Mouse (Mus musculus) c-Kit-positive CD71-negative TER-119-negative erythroid progenitor cells, embryonic 14.5 days (primary cell): Measurements from ENCODE around the gene Zkscan4.
"Not testable (repeated sequence)": the region's sequence is repeated elsewhere in the genome, so short reads cannot be mapped to it uniquely, and the experiment has no call there.

Experiments
- DNase-seq: peaks from one replicate; pipeline ENCODE4 v3.0.0-alpha.2; 2013; ENCODE audit warnings: low read depth

Gene Zkscan4

DNA sequence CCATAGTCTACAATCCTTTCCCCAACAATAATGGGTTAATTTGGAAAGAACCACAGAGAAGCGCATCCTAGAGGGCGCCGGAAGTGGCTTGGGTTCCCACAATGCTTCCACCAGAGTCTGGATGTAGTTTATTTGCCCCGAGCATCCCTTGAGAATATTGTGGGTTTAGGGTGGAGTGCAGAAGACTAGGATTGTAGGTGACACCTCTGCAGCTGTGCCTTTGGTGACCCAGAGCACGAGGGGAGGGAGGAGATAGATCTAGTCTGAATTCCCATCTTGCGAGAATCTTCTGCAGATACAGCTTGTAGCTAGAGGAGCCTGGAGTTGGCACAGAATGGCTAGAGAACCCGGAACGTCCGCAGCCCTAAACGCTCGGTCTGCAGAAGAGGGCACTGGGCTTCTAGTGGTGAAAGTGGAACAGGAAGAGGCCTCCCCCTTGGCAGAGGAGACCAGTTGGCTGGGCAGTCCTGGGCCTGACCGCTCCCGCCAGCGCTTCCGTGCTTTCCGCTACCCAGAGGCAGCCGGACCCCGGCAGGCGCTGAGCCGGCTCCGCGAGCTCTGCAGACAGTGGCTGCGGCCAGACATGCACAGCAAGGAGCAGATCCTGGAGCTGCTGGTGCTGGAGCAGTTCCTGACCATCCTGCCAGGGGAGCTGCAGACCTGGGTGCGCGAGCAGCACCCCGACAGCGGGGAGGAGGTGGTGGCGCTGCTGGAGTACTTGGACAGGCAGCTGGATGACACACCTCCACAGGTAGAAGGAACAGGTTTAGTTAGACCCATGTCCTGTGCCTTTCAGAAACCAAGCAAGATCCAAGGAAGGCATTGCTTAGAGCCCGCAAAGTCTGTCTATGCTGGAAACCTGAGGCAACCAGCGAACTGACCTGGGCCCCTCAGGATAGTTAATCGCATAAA lies at the start of gene Zkscan4, which contains the start of gene Gm10065:
Gene Zkscan4, plus strand, starts transcription at position 149 of the 912 bp plus-strand sequence.
Gene Gm10065, minus strand, starts transcription at position 683 of the 912 bp plus-strand sequence.
- DNase-seq, result not testable (repeated sequence)

DNA sequence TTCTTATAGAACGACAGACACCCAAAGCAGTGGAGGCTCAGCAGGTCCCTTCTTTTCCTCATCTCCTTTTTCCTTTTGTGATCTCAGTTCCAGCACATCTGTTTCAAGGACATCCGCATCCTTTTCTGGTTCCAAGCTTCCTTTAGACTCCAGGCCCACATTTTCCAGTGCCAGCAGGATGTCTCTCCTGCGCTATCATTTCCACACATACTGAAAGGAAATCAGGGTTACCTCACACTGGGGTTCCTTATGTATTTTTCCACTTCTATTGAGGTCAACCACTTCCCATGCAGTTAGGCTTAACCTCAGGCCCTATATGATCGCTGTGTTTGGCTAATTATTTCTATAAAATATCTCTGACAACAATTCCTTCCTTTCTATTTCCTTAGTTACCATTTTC lies 43.2 kb upstream of the Zkscan4 start:
- DNase-seq, result no peak

- peak; percentile 49 for DNase-seq
Measured at GRCm38 (mm10) chr13:21440503-21441206, 38.1 kb upstream of the Zkscan4 start, which contains the start of gene Pgbd1. Pgbd1 (minus strand) TSS chr13:21441058.

DNA sequence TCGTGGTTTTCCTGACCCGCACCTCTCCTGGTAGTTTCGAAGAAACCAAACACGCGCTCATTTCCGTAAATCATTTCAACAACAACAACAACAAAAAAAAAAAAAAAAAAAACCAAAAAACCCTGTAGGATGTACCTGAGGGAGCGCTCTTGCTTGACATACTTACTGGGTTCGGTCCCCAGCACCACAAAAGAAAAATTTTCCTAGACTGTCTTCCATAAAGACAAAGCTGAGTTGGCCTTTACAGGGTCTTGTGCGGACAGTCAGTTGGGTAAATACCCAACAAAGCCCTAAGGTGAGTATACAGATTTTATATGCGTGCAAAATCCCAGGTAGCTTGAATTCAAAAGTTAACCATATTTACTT lies 37.5 kb upstream of the Zkscan4 start:
- DNase-seq, result no peak

- DNase-seq, result no peak
Measured at GRCm38 (mm10) chr13:21446796-21447195, 31.9 kb upstream of the Zkscan4 start.

GRCm38 (mm10) chr13:21447856-21448614 lies 30.7 kb upstream of the Zkscan4 start:
- no peak for DNase-seq

GRCm38 (mm10) chr13:21453042-21453441 lies 25.7 kb upstream of the Zkscan4 start:
- DNase-seq, result no peak

DNA sequence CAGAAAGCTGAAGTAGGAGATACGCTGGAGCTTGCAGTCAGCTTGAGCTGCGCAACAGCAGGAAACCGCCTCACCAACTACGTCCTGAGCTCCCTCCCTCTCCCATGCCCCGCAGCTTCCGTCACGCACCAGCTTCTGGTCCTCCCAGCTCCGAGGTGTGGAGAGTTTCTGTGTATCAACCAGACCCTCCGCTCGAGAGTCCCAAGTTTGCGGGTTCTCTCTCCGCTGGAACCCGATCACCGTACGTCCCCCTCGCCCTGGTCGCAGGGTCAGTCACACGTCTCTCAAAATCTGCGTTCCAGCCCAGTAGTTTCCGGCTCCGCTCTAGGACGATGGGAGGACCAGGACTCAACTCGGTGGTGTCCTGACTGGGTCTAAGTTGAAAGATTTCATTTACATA lies 25.3 kb upstream of the Zkscan4 start, which contains the start of gene Zscan26:
Gene Zscan26, minus strand, starts transcription at position 282 of the 400 bp plus-strand sequence.
- peak; percentile 69 for DNase-seq

DNA sequence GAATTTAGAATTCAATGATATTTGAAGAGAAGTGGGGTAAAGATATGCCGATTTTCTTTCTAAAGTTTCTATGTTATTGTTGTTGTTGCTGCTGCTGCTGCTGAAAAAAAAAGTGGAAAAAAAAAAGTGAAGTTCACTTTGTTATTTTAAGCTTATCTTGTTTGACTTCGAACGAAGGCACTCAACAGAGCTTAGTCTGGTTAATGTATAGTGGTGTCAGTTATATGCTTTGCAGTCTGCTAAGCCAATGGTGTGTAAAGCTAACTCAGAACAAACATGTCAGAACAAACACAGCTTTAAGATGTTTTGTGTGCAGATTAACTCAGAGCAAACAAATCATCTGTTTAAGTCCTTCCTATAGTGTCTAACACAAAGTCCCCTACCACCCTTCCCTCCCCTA lies 24.6 kb upstream of the Zkscan4 start:
- no peak for DNase-seq

DNA sequence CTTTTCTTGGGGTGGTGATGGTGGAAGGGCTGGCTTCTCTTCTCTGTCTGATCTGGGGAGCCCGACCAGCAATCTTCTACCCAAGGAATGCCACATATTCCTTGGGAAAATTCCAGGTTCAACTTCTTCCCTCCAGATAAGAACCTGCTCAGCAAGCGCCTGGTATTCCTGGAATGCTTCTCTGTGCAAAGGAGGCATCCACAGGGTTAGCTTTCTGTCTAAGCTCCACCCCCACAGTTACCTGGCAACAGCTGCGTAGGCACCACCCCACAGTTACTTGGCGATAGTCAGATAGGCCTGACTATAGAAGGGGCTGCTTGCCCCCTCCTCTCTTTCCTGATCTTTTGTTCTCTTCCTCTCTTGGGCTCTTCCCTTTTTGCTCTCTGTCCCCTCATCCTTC lies 22.4 kb upstream of the Zkscan4 start:
- no peak for DNase-seq

- DNase-seq, result not testable (repeated sequence)
Measured at GRCm38 (mm10) chr13:21462516-21462915, 16.2 kb upstream of the Zkscan4 start.

DNA sequence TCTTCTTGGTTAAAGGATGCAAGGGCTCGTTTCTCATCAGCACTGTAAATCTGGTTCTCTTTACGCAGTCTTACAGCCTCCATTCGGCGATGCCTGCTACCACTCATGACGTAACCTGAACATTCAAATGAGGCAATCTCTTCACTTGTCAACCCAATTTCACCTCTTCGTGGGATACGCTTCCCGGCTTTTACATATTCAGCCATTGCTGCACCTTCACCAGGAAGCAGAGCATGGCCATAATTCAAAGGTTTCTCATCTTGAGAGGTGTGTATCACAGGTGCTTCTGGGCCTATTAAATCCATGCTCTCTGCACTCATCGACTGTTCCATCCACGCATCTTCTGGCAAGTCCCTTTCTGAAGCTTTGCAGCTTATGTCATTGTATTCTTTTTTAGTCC lies 11.4 kb upstream of the Zkscan4 start:
- no peak for DNase-seq

GRCm38 (mm10) chr13:21468061-21469019 lies 10.4 kb upstream of the Zkscan4 start, which contains the start of gene Nkapl:
Nkapl (minus strand) TSS chr13:21468509.
- DNase-seq, result peak; percentile 80

- DNase-seq, result no peak
Measured at GRCm38 (mm10) chr13:21469097-21469496, 9.6 kb upstream of the Zkscan4 start.

- no peak for DNase-seq
Measured at GRCm38 (mm10) chr13:21472427-21472826, 6.3 kb upstream of the Zkscan4 start.

GRCm38 (mm10) chr13:21486881-21487280 lies 8.2 kb downstream of the Zkscan4 start:
- no peak for DNase-seq

- DNase-seq, result no peak
Measured at GRCm38 (mm10) chr13:21492847-21493246, 14.1 kb downstream of the Zkscan4 start.

DNA sequence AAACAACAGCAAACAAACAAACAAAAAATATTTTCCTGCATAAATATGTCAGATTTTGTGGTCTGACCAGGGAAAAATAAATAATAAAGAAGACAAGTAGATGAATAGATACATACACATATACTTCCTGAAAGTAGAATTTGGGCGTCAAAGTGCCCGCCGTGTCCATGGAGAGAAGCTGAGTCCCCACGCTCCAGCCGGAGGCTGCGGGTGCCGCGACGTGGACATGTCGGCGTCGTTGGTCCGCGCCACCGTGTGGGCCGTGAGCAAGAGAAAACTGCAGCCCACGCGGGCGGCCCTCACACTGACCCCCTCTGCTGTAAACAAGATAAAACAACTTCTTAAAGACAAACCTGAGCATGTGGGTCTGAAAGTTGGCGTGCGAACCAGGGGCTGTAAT lies 16.4 kb downstream of the Zkscan4 start, which contains the start of gene AK157302:
Gene AK157302, plus strand, starts transcription at position 144 of the 400 bp plus-strand sequence.
- DNase-seq, result no peak

DNA sequence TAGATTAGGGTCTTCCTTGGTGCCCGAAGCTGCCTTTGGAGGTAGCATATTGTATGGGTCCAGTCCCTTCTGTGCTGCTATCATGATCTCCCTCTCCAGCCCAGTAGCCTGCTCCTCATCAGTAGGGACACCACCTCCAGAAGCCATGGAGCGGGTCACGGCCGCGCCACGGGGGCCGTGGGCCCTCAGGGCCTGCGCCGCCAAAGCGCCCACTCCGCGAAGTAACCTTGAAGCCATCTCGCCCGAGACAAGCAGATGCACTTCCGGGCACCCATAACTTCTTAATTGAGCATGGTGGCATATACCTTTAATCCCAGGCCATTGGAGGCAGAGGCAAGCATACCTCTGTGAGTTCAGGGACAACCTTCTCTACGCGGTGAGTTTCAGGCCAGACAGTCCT lies 22.5 kb downstream of the Zkscan4 start, which contains the start of gene Gm11273:
Gene Gm11273, minus strand, starts transcription at position 237 of the 400 bp plus-strand sequence.
- DNase-seq, result not testable (repeated sequence)

- no peak for DNase-seq
Measured at GRCm38 (mm10) chr13:21502296-21502695, 23.6 kb downstream of the Zkscan4 start.
